Mouse (Mus musculus) cerebellum, postnatal 10 days (tissue): Measurements from ENCODE around the gene Siglec1.
"Not testable (repeated sequence)": the region's sequence is repeated elsewhere in the genome, so short reads cannot be mapped to it uniquely, and the experiment has no call there.

Experiments
- DNase-seq, 2 experiments: peaks; one replicate each; pipeline ENCODE4 v3.0.0; 2021; ENCODE audit warnings: mixed read lengths in 2 of 2

The Siglec1 gene

GRCm38 (mm10) chr2:131086667-131087390 is at the start of gene Siglec1:
Siglec1 (minus strand) TSS chr2:131086765.
- no peak for DNase-seq

- DNase-seq: no peak
These were observed 49.1 kb upstream of the Siglec1 start for GRCm38 (mm10) chr2:131135521-131136139.

GRCm38 (mm10) chr2:131134826-131135400 is 48.3 kb upstream of the Siglec1 start:
- DNase-seq: no peak

- DNase-seq: no peak
These were observed 47.8 kb upstream of the Siglec1 start for GRCm38 (mm10) chr2:131134381-131134780.

- DNase-seq: no peak
These were observed 46.5 kb upstream of the Siglec1 start, which contains the start of gene Gm11037 for GRCm38 (mm10) chr2:131132930-131133547. Gm11037 (plus strand) TSS chr2:131133497.

- no peak for DNase-seq
These were observed 45.7 kb upstream of the Siglec1 start for GRCm38 (mm10) chr2:131132111-131132888.

- no peak for DNase-seq
These were observed 44.3 kb upstream of the Siglec1 start for GRCm38 (mm10) chr2:131130849-131131248.

- DNase-seq: no peak
These were observed 43.3 kb upstream of the Siglec1 start for GRCm38 (mm10) chr2:131129836-131130235.

GRCm38 (mm10) chr2:131128636-131129157 is 42.1 kb upstream of the Siglec1 start:
- no peak for DNase-seq

GRCm38 (mm10) chr2:131128211-131128610 is 41.6 kb upstream of the Siglec1 start:
- no peak for DNase-seq

GRCm38 (mm10) chr2:131127161-131127730 is 40.7 kb upstream of the Siglec1 start, which contains the start of gene Hspa12b:
Hspa12b (plus strand) TSS chr2:131127280.
- DNase-seq: no peak

- DNase-seq: no peak
These were observed 39.6 kb upstream of the Siglec1 start for GRCm38 (mm10) chr2:131125964-131126815.

GRCm38 (mm10) chr2:131125157-131125963 is 38.8 kb upstream of the Siglec1 start:
- no peak for DNase-seq

GRCm38 (mm10) chr2:131124166-131124565 is 37.6 kb upstream of the Siglec1 start:
- no peak for DNase-seq

GRCm38 (mm10) chr2:131118968-131119574 is 32.5 kb upstream of the Siglec1 start:
- DNase-seq: no peak

- DNase-seq: no peak
These were observed 19.4 kb upstream of the Siglec1 start for GRCm38 (mm10) chr2:131105989-131106388.

GRCm38 (mm10) chr2:131105061-131105460 is 18.5 kb upstream of the Siglec1 start:
- not testable (repeated sequence) for DNase-seq

- DNase-seq: no peak
These were observed 17.5 kb upstream of the Siglec1 start for GRCm38 (mm10) chr2:131104021-131104420.

- DNase-seq: no peak
These were observed 15.0 kb upstream of the Siglec1 start for GRCm38 (mm10) chr2:131101530-131101929.

- no peak for DNase-seq
These were observed 10.5 kb upstream of the Siglec1 start for GRCm38 (mm10) chr2:131097087-131097486.
